Mouse (Mus musculus): ENCODE measurements at regions not wholly inside any gene's neighbourhood (a gene's known extent, or its start where the extent isn't known, plus 50 kb on each side); places are given as distances from the start of the nearest gene placed in this dataset.

GRCm38 (mm10) chr5:133927054-133927453 is 172.5 kb upstream of the Castor2 start:
- Histone ChIP-seq H3K4me3 (no peak overlapping the region), H3K27me3 (ENCODE audit: poor library complexity, severe bottlenecking) (peaks cover 5% of the 10 kb centered on the region), H3K4me1 (peaks cover 8% of the 10 kb centered on the region; the same call in 1 of the 2 replicates), H3K36me3 (replicated peaks) (no peaks in the 10 kb centered on the region), H3K27ac (no peak overlapping the region), H3K9me3 (no peaks in the 10 kb centered on the region)
- 85% methylated on average over 5 of the region's 5 CpGs for WGBS
- no peak for DNase-seq (ENCODE audit: extremely low spot score, low spot score)

DNA sequence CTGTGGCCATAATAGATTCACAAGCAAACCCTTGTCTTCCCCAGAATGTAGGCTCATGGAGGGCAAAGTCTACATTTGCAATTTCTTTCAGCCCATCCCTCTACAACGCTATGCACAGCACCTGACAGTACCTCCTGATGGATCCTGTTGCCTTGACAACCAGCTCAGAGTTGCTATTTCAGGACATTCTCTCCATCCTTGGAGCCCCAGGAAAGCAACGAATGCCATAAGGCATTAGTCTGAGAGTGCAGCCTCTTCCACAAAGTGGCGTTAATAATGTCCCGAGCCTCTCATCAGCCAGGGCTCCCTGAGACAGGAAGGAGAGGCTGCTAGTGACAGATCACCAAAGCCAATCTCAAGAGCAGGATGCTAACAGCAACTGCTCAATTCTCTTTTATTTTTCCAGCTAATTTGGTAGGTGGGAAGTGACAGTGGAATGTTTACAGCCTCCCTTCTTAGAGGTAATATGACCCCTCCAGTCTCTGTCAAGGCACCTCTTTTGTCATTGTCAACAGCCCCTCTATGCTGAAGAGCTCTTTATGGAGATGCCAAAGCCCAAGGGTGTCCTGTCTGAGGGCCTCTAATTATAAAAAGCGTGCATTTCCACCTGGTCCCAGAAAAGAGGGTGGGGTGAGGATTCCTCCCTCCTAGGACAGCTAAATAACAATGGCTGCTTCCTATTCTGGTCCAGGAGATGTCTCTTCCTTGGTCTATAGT is 174.2 kb upstream of the Castor2 start:
- H3K27ac ChIP-seq: no peak overlapping the region
- H3K9me3 ChIP-seq: no peaks in the 10 kb centered on the region
- no peak for DNase-seq (ENCODE audit: extremely low spot score, low spot score)
- 56% methylated on average over 5 of the region's 5 CpGs for WGBS
- no peak overlapping the region for H3K4me3 ChIP-seq
- no peaks in the 10 kb centered on the region for H3K27me3 ChIP-seq (ENCODE audit: poor library complexity, severe bottlenecking)
- H3K4me1 ChIP-seq: peaks cover 8% of the 10 kb centered on the region; the same call in 1 of the 2 replicates
- no peaks in the 10 kb centered on the region for H3K36me3 ChIP-seq (replicated peaks)

DNA sequence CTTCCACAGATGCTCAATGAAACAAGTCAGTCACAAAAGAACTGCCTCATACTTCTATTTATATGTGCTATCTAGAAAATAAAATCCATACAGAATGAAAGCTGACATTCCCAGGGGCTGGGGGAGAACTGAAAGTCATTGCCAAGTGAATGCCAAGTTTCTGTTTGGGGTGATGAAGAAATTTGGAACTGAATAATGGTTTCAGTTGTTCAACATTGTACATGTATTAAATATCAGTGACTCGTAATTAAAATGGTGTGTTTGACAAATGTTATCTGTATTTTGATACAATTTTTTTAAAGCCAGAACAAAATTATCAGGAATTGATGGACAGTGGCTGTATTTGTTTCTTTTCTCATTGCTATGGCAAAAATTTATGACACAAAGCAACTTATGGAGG is 177.3 kb upstream of the Castor2 start:
- H3K27me3 ChIP-seq (ENCODE audit: poor library complexity, severe bottlenecking): no peaks in the 10 kb centered on the region
- H3K27ac ChIP-seq: no peak overlapping the region
- WGBS: 89% methylated on average over 1 of the region's 1 CpGs
- no peaks in the 10 kb centered on the region for H3K36me3 ChIP-seq (replicated peaks)
- no peak for DNase-seq (ENCODE audit: extremely low spot score, low spot score)
- H3K4me3 ChIP-seq: no peak overlapping the region
- H3K4me1 ChIP-seq: peaks cover 8% of the 10 kb centered on the region; the same call in 1 of the 2 replicates
- no peaks in the 10 kb centered on the region for H3K9me3 ChIP-seq

GRCm38 (mm10) chr5:133915734-133916550 is 183.6 kb upstream of the Castor2 start:
- Histone ChIP-seq H3K9me3 (no peaks in the 10 kb centered on the region), H3K36me3 (replicated peaks) (no peaks in the 10 kb centered on the region), H3K4me1 (no peaks in the 10 kb centered on the region), H3K27ac (no peak overlapping the region), H3K4me3 (no peak overlapping the region), H3K27me3 (ENCODE audit: poor library complexity, severe bottlenecking) (no peaks in the 10 kb centered on the region)
- DNase-seq (ENCODE audit: extremely low spot score, low spot score): no peak

- Histone ChIP-seq H3K27me3 (ENCODE audit: poor library complexity, severe bottlenecking) (no peaks in the 10 kb centered on the region), H3K27ac (no peak overlapping the region), H3K36me3 (replicated peaks) (no peaks in the 10 kb centered on the region), H3K4me1 (no peaks in the 10 kb centered on the region), H3K4me3 (no peak overlapping the region), H3K9me3 (no peaks in the 10 kb centered on the region; the same call in 1 of the 2 replicates)
- 91% methylated on average over 3 of the region's 3 CpGs for WGBS
- no peak for DNase-seq (ENCODE audit: extremely low spot score, low spot score)
These were observed 192.1 kb upstream of the Castor2 start for GRCm38 (mm10) chr5:133907442-133907841.

DNA sequence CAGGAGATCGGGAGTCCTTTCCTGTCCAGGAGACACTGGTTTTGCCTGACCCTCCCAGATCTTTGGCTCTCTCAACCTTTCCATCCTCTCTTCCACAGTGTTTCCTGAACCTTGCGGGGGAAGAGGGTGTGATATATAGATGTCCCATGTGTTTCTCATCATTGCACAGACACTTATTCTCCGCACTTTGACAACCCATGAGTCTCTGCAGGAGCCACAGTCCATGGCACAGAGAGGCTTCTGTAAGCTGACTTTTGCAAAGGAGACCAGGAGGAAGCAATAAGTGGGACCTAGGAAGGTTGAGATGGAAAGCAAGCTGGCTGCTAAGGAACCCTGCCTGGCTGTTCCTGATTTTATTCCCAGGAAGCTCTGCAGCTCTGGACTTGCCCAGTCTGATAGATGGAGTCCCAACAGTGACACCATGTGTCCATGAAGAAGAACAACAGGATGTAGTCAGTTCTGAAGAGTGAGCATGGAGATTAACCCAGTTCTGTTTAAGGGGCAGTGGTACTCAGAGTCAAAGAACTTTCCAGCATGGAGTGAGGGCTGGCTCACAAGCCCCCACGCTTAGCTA is 201.4 kb upstream of the Castor2 start:
- Histone ChIP-seq H3K27ac (no peak overlapping the region), H3K4me1 (peaks cover 11% of the 10 kb centered on the region), H3K36me3 (replicated peaks) (no peaks in the 10 kb centered on the region), H3K27me3 (ENCODE audit: poor library complexity, severe bottlenecking) (0 out of 2 replicates have a peak, but pooled peaks cover 7% of the 10 kb centered on the region), H3K9me3 (no peaks in the 10 kb centered on the region), H3K4me3 (no peak overlapping the region)
- DNase-seq (ENCODE audit: extremely low spot score, low spot score): no peak
- 70% methylated on average over 4 of the region's 4 CpGs for whole genome bisulfite sequencing

GRCm38 (mm10) chr5:133890728-133891127 is 208.8 kb upstream of the Castor2 start:
- no peaks in the 10 kb centered on the region for H3K9me3 ChIP-seq
- H3K27ac ChIP-seq: no peak overlapping the region
- H3K27me3 ChIP-seq (ENCODE audit: poor library complexity, severe bottlenecking): peaks cover 9% of the 10 kb centered on the region
- DNase-seq (ENCODE audit: extremely low spot score, low spot score): no peak
- H3K4me1 ChIP-seq: peaks cover under 1% of the 10 kb centered on the region; the same call in 1 of the 2 replicates
- 83% methylated on average over 3 of the region's 3 CpGs for WGBS
- no peak overlapping the region for H3K4me3 ChIP-seq
- no peaks in the 10 kb centered on the region for H3K36me3 ChIP-seq (replicated peaks)

DNA sequence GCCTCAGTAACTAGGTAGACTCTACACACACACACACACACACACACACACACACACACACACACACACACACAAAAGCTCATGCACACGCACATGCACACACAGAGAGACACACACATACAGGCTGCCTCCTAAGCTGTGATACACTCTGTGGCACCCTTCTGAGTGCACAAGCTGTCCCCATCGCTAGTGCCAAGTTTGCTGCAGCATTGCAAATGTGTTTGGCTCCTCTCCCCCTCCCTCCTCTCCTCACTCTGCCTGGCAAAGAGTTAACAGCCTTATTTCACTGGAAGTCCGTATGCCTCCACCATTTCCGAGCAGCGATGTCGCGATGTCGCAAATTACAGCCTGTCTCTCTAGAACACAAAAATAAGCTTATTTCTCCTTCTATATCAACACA is 209.7 kb upstream of the Castor2 start:
- Histone ChIP-seq H3K9me3 (no peaks in the 10 kb centered on the region), H3K27ac (no peak overlapping the region), H3K36me3 (replicated peaks) (no peaks in the 10 kb centered on the region), H3K27me3 (ENCODE audit: poor library complexity, severe bottlenecking) (peaks cover 9% of the 10 kb centered on the region), H3K4me3 (no peak overlapping the region), H3K4me1 (peaks cover 10% of the 10 kb centered on the region)
- 90% methylated on average over 8 of the region's 8 CpGs for WGBS
- DNase-seq (ENCODE audit: extremely low spot score, low spot score): no peak

DNA sequence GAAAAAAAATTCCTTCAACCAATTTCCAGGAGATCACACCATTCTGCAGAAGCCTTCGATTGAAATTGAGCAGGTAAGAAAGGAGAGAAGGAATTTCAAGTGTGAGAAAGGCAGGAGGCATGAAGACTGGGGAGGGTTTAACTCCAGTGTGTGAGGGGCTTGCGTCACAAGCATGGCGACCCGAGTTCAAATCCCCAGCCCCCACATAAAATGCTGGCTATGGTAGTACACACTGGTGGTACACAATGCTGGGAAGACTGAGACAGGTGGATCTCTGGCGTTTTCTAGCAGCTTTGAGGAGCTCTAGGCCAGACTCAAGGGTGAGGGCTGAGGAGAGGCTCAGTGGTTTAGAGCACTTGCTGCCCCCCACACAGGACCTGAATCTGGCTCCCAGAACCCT is 214.0 kb upstream of the Castor2 start:
- peak overlapping the region; percentile 77 for H3K27ac ChIP-seq
- no peaks in the 10 kb centered on the region for H3K36me3 ChIP-seq (replicated peaks)
- peaks cover 9% of the 10 kb centered on the region for H3K27me3 ChIP-seq (ENCODE audit: poor library complexity, severe bottlenecking)
- H3K4me3 ChIP-seq: no peak overlapping the region
- 81% methylated on average over 5 of the region's 5 CpGs for WGBS
- H3K9me3 ChIP-seq: no peaks in the 10 kb centered on the region
- DNase-seq (ENCODE audit: extremely low spot score, low spot score): no peak
- peaks cover 17% of the 10 kb centered on the region for H3K4me1 ChIP-seq

GRCm38 (mm10) chr5:133885016-133885415 is 214.5 kb upstream of the Castor2 start:
- peaks cover 17% of the 10 kb centered on the region for H3K4me1 ChIP-seq

DNA sequence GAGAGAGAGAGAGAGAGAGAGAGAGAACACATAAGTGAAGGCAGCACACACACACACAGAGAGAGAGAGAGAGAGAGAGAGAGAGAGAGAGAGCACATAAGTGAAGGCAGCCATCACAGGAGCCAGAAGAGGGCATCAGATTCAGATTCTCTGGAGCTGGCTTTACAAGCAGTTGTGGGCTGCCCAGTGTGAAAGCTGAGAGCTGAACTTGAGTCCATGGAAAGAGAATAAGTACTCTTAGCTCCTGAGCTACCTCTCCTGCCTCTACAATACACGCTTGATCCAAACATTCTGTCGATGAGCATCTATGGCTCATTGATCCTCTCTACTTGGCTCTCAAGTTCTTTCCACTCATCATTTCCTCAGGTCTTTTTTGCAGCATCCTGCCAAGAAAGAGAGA is 214.9 kb upstream of the Castor2 start:
- 44% methylated on average over 2 of the region's 2 CpGs for WGBS
- Histone ChIP-seq H3K27ac (peak overlapping the region; percentile 77), H3K27me3 (ENCODE audit: poor library complexity, severe bottlenecking) (peaks cover 9% of the 10 kb centered on the region), H3K4me1 (peaks cover 17% of the 10 kb centered on the region), H3K4me3 (no peak overlapping the region), H3K36me3 (replicated peaks) (no peaks in the 10 kb centered on the region), H3K9me3 (no peaks in the 10 kb centered on the region)
- no peak for DNase-seq (ENCODE audit: extremely low spot score, low spot score)

More at GRCm38 (mm10) chr5:133885016-133885415, 214.5 kb upstream of the Castor2 start:
- peaks cover 9% of the 10 kb centered on the region for H3K27me3 ChIP-seq (ENCODE audit: poor library complexity, severe bottlenecking)
- DNase-seq (ENCODE audit: extremely low spot score, low spot score): peak; percentile 75
- WGBS: 18% methylated on average over 6 of the region's 6 CpGs
- no peaks in the 10 kb centered on the region for H3K36me3 ChIP-seq (replicated peaks)
- H3K9me3 ChIP-seq: no peaks in the 10 kb centered on the region
- no peak overlapping the region for H3K4me3 ChIP-seq
- peak overlapping the region; percentile 77 for H3K27ac ChIP-seq

GRCm38 (mm10) chr5:133844483-133844882 is 255.0 kb upstream of the Castor2 start:
- peaks cover 23% of the 10 kb centered on the region for H3K27me3 ChIP-seq (ENCODE audit: poor library complexity, severe bottlenecking)
- 57% methylated on average over 10 of the region's 10 CpGs for WGBS
- no peak for DNase-seq (ENCODE audit: extremely low spot score, low spot score)

More at GRCm38 (mm10) chr5:133844483-133844882, 255.0 kb upstream of the Castor2 start:
- no peaks in the 10 kb centered on the region for H3K9me3 ChIP-seq
- peaks cover 16% of the 10 kb centered on the region for H3K4me1 ChIP-seq
- H3K4me3 ChIP-seq: no peak overlapping the region
- no peak overlapping the region for H3K27ac ChIP-seq
- no peaks in the 10 kb centered on the region for H3K36me3 ChIP-seq (replicated peaks)

All from forebrain, embryonic 10.5 days (tissue).